Mouse (Mus musculus): ENCODE results near the gene Itga2b. TPM values are rescaled to one million over a fixed set of nuclear protein-coding genes. Genes with fewer than 3 reads are reported as not detected.
A peak's percentile ranks its signal among the peaks of the same experiment; 100 is the strongest.
"Not testable (repeated sequence)": the region's sequence is repeated elsewhere in the genome, so short reads cannot be mapped to it uniquely, and the experiment has no call there.

Gene Itga2b
- polyA plus RNA-seq, 1 experiment, result 7.0 TPM

DNA sequence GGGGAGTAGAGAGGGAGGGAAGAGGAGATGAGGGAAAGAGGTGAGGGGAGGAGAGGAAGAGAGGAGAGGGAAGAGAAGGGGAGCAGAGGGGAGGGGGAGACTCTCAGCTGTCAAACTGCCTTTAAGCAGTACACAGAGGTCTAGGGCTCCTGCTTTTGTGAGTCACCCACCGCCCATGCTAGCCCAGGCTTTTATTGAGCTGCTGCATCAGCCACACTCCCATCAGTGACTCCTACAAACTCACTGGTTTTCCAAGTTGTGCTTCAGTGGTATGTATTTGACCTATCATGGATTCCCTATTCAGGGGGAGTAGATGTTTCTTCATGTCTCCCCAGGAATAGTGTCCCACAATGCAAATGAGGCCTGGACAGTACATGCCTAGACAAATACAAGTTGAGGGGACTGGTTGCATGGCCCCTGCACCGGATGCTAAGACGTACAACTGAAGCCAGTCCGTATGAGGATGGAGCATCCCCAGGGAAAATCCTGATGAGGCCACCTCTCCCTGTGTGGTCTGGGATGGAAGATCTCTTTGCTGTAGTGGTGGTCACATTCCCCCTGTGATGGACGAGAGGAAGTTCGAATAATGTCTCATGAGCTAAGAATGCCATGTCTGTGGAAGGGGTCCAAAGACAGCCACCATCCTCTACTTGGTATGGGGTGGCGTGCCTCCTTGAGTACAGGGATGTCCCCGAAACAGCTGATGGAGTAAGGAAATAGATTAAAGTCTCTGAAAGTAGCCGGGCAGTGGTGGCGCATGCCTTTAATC is 54.7 kb downstream of the Itga2b start:
- TF ChIP-seq POLR2A (IDR thresholded peaks at IDR 0.05; ENCODE audit: insufficient read depth, low read length) (no peak), CTCF (IDR thresholded peaks at IDR 0.05; ENCODE audit: low read depth, low read length) (no peak), EP300 (IDR thresholded peaks at IDR 0.05; ENCODE audit: insufficient read depth, low read depth, low read length) (no peak)
- Histone ChIP-seq H3K4me3 (ENCODE audit: low read depth, low read length) (no peak overlapping the region), H3K4me1 (ENCODE audit: control insufficient read depth, insufficient read depth, low read length) (no peaks in the 10 kb centered on the region), H3K27ac (ENCODE audit: insufficient read depth, low read length) (peak overlapping the region; percentile 66), H3K27me3 (ENCODE audit: control insufficient read depth, insufficient read depth, low read length, poor library complexity, severe bottlenecking) (no peaks in the 10 kb centered on the region), H3K9me3 (replicated peaks; ENCODE audit: control insufficient read depth, insufficient read depth, low read length, poor library complexity, severe bottlenecking) (no peaks in the 10 kb centered on the region), H3K9ac (ENCODE audit: low read depth, poor library complexity, severe bottlenecking) (0 out of 2 replicates have a peak overlapping the region, but pooled peaks have one; percentile 29), H3K36me3 (ENCODE audit: control insufficient read depth, insufficient read depth, low read length, poor library complexity, severe bottlenecking) (no peaks in the 10 kb centered on the region)

- no peak overlapping the region for H3K27ac ChIP-seq (ENCODE audit: insufficient read depth, low read length)
- no peak overlapping the region for H3K9ac ChIP-seq (ENCODE audit: low read depth, poor library complexity, severe bottlenecking)
- H3K9me3 ChIP-seq (replicated peaks; ENCODE audit: control insufficient read depth, insufficient read depth, low read length, poor library complexity, severe bottlenecking), result no peaks in the 10 kb centered on the region
- no peaks in the 10 kb centered on the region for H3K4me1 ChIP-seq (ENCODE audit: control insufficient read depth, insufficient read depth, low read length)
- H3K27me3 ChIP-seq (ENCODE audit: control insufficient read depth, insufficient read depth, low read length, poor library complexity, severe bottlenecking), result no peaks in the 10 kb centered on the region
- TF ChIP-seq EP300 (IDR thresholded peaks at IDR 0.05; ENCODE audit: insufficient read depth, low read depth, low read length) (no peak), POLR2A (IDR thresholded peaks at IDR 0.05; ENCODE audit: insufficient read depth, low read length) (no peak), CTCF (IDR thresholded peaks at IDR 0.05; ENCODE audit: low read depth, low read length) (no peak)
- H3K4me3 ChIP-seq (ENCODE audit: low read depth, low read length), result no peak overlapping the region
- no peaks in the 10 kb centered on the region for H3K36me3 ChIP-seq (ENCODE audit: control insufficient read depth, insufficient read depth, low read length, poor library complexity, severe bottlenecking)
These were observed 56.9 kb downstream of the Itga2b start for GRCm38 (mm10) chr11:102413059-102413458.

DNA sequence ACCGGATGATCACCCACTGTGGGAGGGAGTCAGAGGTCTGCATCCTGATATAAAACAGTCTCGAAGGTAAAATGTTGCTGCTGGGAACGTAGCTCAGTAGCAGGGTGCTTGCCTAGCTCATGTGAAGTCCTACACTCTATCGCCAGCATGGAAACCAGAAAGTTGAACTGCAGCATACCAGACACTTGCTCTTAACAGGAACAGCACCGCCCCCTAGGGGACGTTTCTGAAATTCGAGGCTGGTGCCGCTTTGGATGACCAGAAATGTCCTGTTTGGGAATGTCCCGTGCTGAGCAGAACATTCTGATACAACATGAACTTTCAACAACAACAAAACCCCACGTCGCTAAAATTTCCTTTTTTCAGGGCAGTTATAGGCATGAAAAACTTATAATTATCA is 58.2 kb downstream of the Itga2b start:
- H3K9me3 ChIP-seq (replicated peaks; ENCODE audit: control insufficient read depth, insufficient read depth, low read length, poor library complexity, severe bottlenecking), result no peaks in the 10 kb centered on the region
- H3K36me3 ChIP-seq (ENCODE audit: control insufficient read depth, insufficient read depth, low read length, poor library complexity, severe bottlenecking), result no peaks in the 10 kb centered on the region
- TF ChIP-seq CTCF (IDR thresholded peaks at IDR 0.05; ENCODE audit: low read depth, low read length) (peak; percentile 83), EP300 (IDR thresholded peaks at IDR 0.05; ENCODE audit: insufficient read depth, low read depth, low read length) (0 out of 2 replicates have a peak, but pooled peaks have one; percentile 38), POLR2A (IDR thresholded peaks at IDR 0.05; ENCODE audit: insufficient read depth, low read length) (no peak)
- no peak overlapping the region for H3K9ac ChIP-seq (ENCODE audit: low read depth, poor library complexity, severe bottlenecking)
- H3K4me1 ChIP-seq (ENCODE audit: control insufficient read depth, insufficient read depth, low read length), result no peaks in the 10 kb centered on the region
- no peak overlapping the region for H3K27ac ChIP-seq (ENCODE audit: insufficient read depth, low read length)
- no peaks in the 10 kb centered on the region for H3K27me3 ChIP-seq (ENCODE audit: control insufficient read depth, insufficient read depth, low read length, poor library complexity, severe bottlenecking)
- no peak overlapping the region for H3K4me3 ChIP-seq (ENCODE audit: low read depth, low read length)

DNA sequence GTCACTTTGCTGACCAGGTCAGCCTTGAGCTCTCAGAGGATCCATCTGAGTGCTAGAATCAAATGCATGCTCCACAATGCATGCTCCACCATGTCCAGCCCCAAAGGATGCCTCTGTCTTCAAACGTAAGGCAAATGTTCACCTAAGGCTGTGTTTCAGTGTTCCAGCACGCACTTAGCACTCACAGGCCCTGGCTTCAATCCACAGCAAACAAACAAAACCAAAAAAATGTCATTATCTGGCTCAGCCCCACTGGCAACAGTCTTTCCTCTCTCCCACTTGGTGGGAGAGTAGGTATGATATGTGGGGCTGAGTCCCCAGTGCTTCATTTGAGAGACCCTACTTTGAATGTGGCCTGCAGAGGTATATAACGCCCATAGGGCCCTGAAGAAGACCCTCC is 58.9 kb downstream of the Itga2b start:
- no peak overlapping the region for H3K4me3 ChIP-seq (ENCODE audit: low read depth, low read length)
- no peak overlapping the region for H3K9ac ChIP-seq (ENCODE audit: low read depth, poor library complexity, severe bottlenecking)
- H3K36me3 ChIP-seq (ENCODE audit: control insufficient read depth, insufficient read depth, low read length, poor library complexity, severe bottlenecking), result peaks cover 1% of the 10 kb centered on the region; the same call in 1 of the 2 replicates
- TF ChIP-seq POLR2A (IDR thresholded peaks at IDR 0.05; ENCODE audit: insufficient read depth, low read length), result no peak
- no peak for TF ChIP-seq CTCF (IDR thresholded peaks at IDR 0.05; ENCODE audit: low read depth, low read length)
- TF ChIP-seq EP300 (IDR thresholded peaks at IDR 0.05; ENCODE audit: insufficient read depth, low read depth, low read length), result no peak
- no peak overlapping the region for H3K27ac ChIP-seq (ENCODE audit: insufficient read depth, low read length)
- H3K4me1 ChIP-seq (ENCODE audit: control insufficient read depth, insufficient read depth, low read length), result no peaks in the 10 kb centered on the region
- H3K27me3 ChIP-seq (ENCODE audit: control insufficient read depth, insufficient read depth, low read length, poor library complexity, severe bottlenecking), result no peaks in the 10 kb centered on the region
- no peaks in the 10 kb centered on the region for H3K9me3 ChIP-seq (replicated peaks; ENCODE audit: control insufficient read depth, insufficient read depth, low read length, poor library complexity, severe bottlenecking)

- not testable (repeated sequence) for H3K9me3 ChIP-seq (replicated peaks; ENCODE audit: control insufficient read depth, insufficient read depth, low read length, poor library complexity, severe bottlenecking); H3K36me3 ChIP-seq (ENCODE audit: control insufficient read depth, insufficient read depth, low read length, poor library complexity, severe bottlenecking); H3K9ac ChIP-seq (ENCODE audit: low read depth, poor library complexity, severe bottlenecking); H3K4me1 ChIP-seq (ENCODE audit: control insufficient read depth, insufficient read depth, low read length); H3K4me3 ChIP-seq (ENCODE audit: low read depth, low read length); H3K27ac ChIP-seq (ENCODE audit: insufficient read depth, low read length); H3K27me3 ChIP-seq (ENCODE audit: control insufficient read depth, insufficient read depth, low read length, poor library complexity, severe bottlenecking)
These were observed 59.6 kb downstream of the Itga2b start for GRCm38 (mm10) chr11:102410345-102410744.

GRCm38 (mm10) chr11:102409795-102410330 is 60.1 kb downstream of the Itga2b start:
- peak overlapping the region; percentile 40; the same call in 1 of the 2 replicates for H3K27ac ChIP-seq (ENCODE audit: insufficient read depth, low read length)
- peaks cover 12% of the 10 kb centered on the region for H3K36me3 ChIP-seq (ENCODE audit: control insufficient read depth, insufficient read depth, low read length, poor library complexity, severe bottlenecking)
- H3K9ac ChIP-seq (ENCODE audit: low read depth, poor library complexity, severe bottlenecking), result peak overlapping the region; percentile 47
- no peaks in the 10 kb centered on the region for H3K9me3 ChIP-seq (replicated peaks; ENCODE audit: control insufficient read depth, insufficient read depth, low read length, poor library complexity, severe bottlenecking)
- no peak overlapping the region for H3K4me3 ChIP-seq (ENCODE audit: low read depth, low read length)
- no peaks in the 10 kb centered on the region for H3K27me3 ChIP-seq (ENCODE audit: control insufficient read depth, insufficient read depth, low read length, poor library complexity, severe bottlenecking)
- peaks cover 3% of the 10 kb centered on the region for H3K4me1 ChIP-seq (ENCODE audit: control insufficient read depth, insufficient read depth, low read length)
- TF ChIP-seq POLR2A (IDR thresholded peaks at IDR 0.05; ENCODE audit: insufficient read depth, low read length), result no peak
- TF ChIP-seq EP300 (IDR thresholded peaks at IDR 0.05; ENCODE audit: insufficient read depth, low read depth, low read length), result no peak
- TF ChIP-seq CTCF (IDR thresholded peaks at IDR 0.05; ENCODE audit: low read depth, low read length), result no peak
